Mouse (Mus musculus) E14TG2a.4 (cell line): ENCODE results near the gene Tspear.
"Not testable (repeated sequence)": the region's sequence is repeated elsewhere in the genome, so short reads cannot be mapped to it uniquely, and the experiment has no call there.

ENCODE experiments used
- CTCF ChIP-seq: conservative IDR thresholded peaks from 2 replicates; pipeline ENCODE4 v1.5.1; 2014; ENCODE audit warnings: low read length
- NANOG ChIP-seq: IDR thresholded peaks from 2 replicates; pipeline ENCODE4 v1.6.1; 2014; ENCODE audit warnings: borderline replicate concordance, low read length, mixed read lengths
- POU5F1 ChIP-seq: IDR thresholded peaks from 2 replicates; pipeline ENCODE4 v1.6.1; 2014; ENCODE audit warnings: low read length, borderline replicate concordance

DNA sequence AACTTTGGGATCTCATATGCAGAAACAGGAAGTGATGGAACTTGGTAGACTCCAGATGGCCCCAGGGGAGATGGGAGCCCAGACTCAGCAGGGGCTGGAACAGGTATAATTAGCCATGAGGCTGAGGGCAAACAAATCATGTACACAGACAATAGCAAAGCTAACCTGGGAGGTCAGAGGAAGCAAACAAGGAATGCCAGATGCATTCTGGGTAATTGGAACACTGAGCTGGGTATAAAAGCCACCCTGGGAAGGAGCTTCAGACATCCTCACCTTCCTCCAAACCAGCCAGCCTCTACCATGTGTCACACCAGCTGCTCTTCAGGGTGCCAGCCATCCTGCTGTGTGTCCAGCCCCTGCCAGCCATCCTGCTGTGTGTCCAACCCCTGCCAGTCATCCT lies 24.8 kb downstream of the Tspear start, which contains the start of gene Gm10024:
- not testable (repeated sequence) for TF ChIP-seq CTCF, POU5F1, NANOG
